Mouse (Mus musculus): Measurements from ENCODE around the gene Cxadr. TPM values are rescaled to one million over a fixed set of nuclear protein-coding genes. Genes with fewer than 3 reads are reported as not detected.
A peak's percentile ranks its signal among the peaks of the same experiment; 100 is the strongest.

Gene Cxadr
- total and polyA plus RNA-seq, 3 experiments, result 0.33 TPM; not detected in 2

GRCm38 (mm10) chr16:78376745-78377570 lies 75.7 kb downstream of the Cxadr start, which contains the start of gene Btg3:
Btg3 (minus strand) TSS chr16:78377192.
- H3K4me3 ChIP-seq (ENCODE audit: control insufficient read depth in 1 of 2, insufficient read depth in 1 of 2, low read depth in 2 of 2, low read length in 2 of 2), result peak within 1 kb of the TSS; percentile 93 to 98
- peaks cover 8 to 23% of the 10 kb centered on the region in 2 experiments for H3K36me3 ChIP-seq (ENCODE audit: control insufficient read depth in 1 of 2, insufficient read depth in 2 of 2, low read length in 2 of 2)
- TF ChIP-seq ETS1 (IDR thresholded peaks at IDR 0.05; ENCODE audit: low read depth, low read length), result no peak; the same call in 1 of the 2 replicates
- TF ChIP-seq RAD21 (IDR thresholded peaks at IDR 0.05; ENCODE audit: low read depth, low read length), result no peak
- peak; percentile 67 for TF ChIP-seq MAX (IDR thresholded peaks at IDR 0.05; ENCODE audit: low read length)
- TF ChIP-seq HCFC1 (IDR thresholded peaks at IDR 0.05; ENCODE audit: low read depth, low read length), result 0 out of 2 replicates have a peak, but pooled peaks have one; percentile 27
- TF ChIP-seq NELFE (IDR thresholded peaks at IDR 0.05; ENCODE audit: low read depth, low read length), result peak; percentile 80
- no peak for TF ChIP-seq CHD2 (IDR thresholded peaks at IDR 0.05; ENCODE audit: low read length)
- peak; percentile 49; the same call in 1 of the 2 replicates for TF ChIP-seq NRF1 (IDR thresholded peaks at IDR 0.05; ENCODE audit: insufficient read depth, low read depth, low read length, poor library complexity, severe bottlenecking)
- TF ChIP-seq MYC (IDR thresholded peaks at IDR 0.05; ENCODE audit: low read depth, low read length), result 0 out of 2 replicates have a peak, but pooled peaks have one; percentile 60
- no peak for TF ChIP-seq ZKSCAN1 (IDR thresholded peaks at IDR 0.05; ENCODE audit: low read depth, low read length)
- peak; percentile 42; the same call in 1 of the 2 replicates for TF ChIP-seq ELF1 (IDR thresholded peaks at IDR 0.05; ENCODE audit: low read depth, low read length)
- TF ChIP-seq SMC3 (IDR thresholded peaks at IDR 0.05; ENCODE audit: low read depth, low read length), result no peak
- TF ChIP-seq ZNF384 (IDR thresholded peaks at IDR 0.05; ENCODE audit: low read depth, low read length), result no peak
- no peak for TF ChIP-seq UBTF (IDR thresholded peaks at IDR 0.05; ENCODE audit: borderline replicate concordance, insufficient read depth, low read depth, low read length)
- TF ChIP-seq RCOR1 (IDR thresholded peaks at IDR 0.05; ENCODE audit: low read depth, low read length), result 0 out of 2 replicates have a peak, but pooled peaks have one; percentile 2
- TF ChIP-seq POLR2AphosphoS5 (IDR thresholded peaks at IDR 0.05; ENCODE audit: borderline replicate concordance, low read depth, low read length), result no peak
- 0 out of 2 replicates have a peak, but pooled peaks have one; percentile 4 for TF ChIP-seq USF1 (IDR thresholded peaks at IDR 0.05; ENCODE audit: low read depth, low read length)
- TF ChIP-seq ZMIZ1 (IDR thresholded peaks at IDR 0.05; ENCODE audit: low read depth, low read length), result peak; percentile 15; the same call in 1 of the 2 replicates
- peak; percentile 7; the same call in 1 of the 2 replicates for TF ChIP-seq TCF12 (IDR thresholded peaks at IDR 0.05; ENCODE audit: low read depth, low read length)
- peak; percentile 77 to 78; a peak in 2 of 4 replicates for TF ChIP-seq POLR2A (IDR thresholded peaks at IDR 0.05; ENCODE audit: control insufficient read depth in 1 of 2, insufficient read depth in 1 of 2, low read depth in 1 of 2, low read length in 2 of 2, poor library complexity in 1 of 2)
- peak; percentile 91 for DNase-seq (ENCODE audit: low read depth, low spot score)
- H3K9me3 ChIP-seq (replicated peaks; ENCODE audit: insufficient read depth, low read length), result no peaks in the 10 kb centered on the region
- H3K27me3 ChIP-seq (ENCODE audit: control insufficient read depth in 1 of 2, insufficient read depth in 2 of 2, low read length in 2 of 2), result no peaks in the 10 kb centered on the region
- H3K27ac ChIP-seq (ENCODE audit: control insufficient read depth, low read depth, low read length), result peak within 1 kb of the TSS; percentile 83
- H3K4me1 ChIP-seq (ENCODE audit: control insufficient read depth in 1 of 2, insufficient read depth in 2 of 2, low read length in 2 of 2), result peaks cover 10 to 14% of the 10 kb centered on the region in 2 experiments; a peak in 3 of 4 replicates
- H3K79me2 ChIP-seq (ENCODE audit: control insufficient read depth, insufficient read depth, low read length, poor library complexity), result peaks cover 36% of the 10 kb centered on the region
- peak within 1 kb of the TSS; percentile 97 for H3K9ac ChIP-seq (ENCODE audit: control insufficient read depth, low read depth, low read length, poor library complexity, severe bottlenecking)
